Mouse (Mus musculus) MEL (cell line): ENCODE measurements at regions not wholly inside any gene's neighbourhood (a gene's known extent, or its start where the extent isn't known, plus 50 kb on each side); places are given as distances from the start of the nearest gene placed in this dataset.

Experiments
- DNase-seq: peaks from one replicate; pipeline ENCODE4 v3.0.0; 2011; ENCODE audit warnings: low read depth, low spot score
- H3K27ac ChIP-seq: 2 replicates; pipeline ENCODE4 v1.5.1; 2012; ENCODE audit warnings: low read depth, mild to moderate bottlenecking, control low read depth, low read length, moderate library complexity; ENCODE audit not compliant: control insufficient read depth
- H3K27me3 ChIP-seq, 2 experiments: fragments of 150-350 bp in 1 of 2; sonication (generic) in 1 of 2; 2 replicates each; pipeline ENCODE4 v1.6.1; 2012; ENCODE audit warnings: low read length in 2 of 2, mild to moderate bottlenecking in 2 of 2, improper control_type of control experiment in 1 of 2, moderate library complexity in 1 of 2; ENCODE audit not compliant: insufficient read depth in 2 of 2, control insufficient read depth in 1 of 2
- H3K36me3 ChIP-seq, 2 experiments: 2 replicates each; pipeline ENCODE4 v1.6.1; 2012 to 2014; ENCODE audit warnings: low read length in 2 of 2, improper control_type of control experiment in 1 of 2, inconsistent platforms in 1 of 2, mild to moderate bottlenecking in 1 of 2; ENCODE audit not compliant: insufficient read depth in 2 of 2, control insufficient read depth in 1 of 2
- H3K4me1 ChIP-seq, 2 experiments: fragments of 150-350 bp in 1 of 2; sonication (generic) in 1 of 2; 2 replicates each; pipeline ENCODE4 v1.6.1; 2012; ENCODE audit warnings: low read length in 2 of 2, improper control_type of control experiment in 1 of 2, mild to moderate bottlenecking in 1 of 2; ENCODE audit not compliant: insufficient read depth in 2 of 2, control insufficient read depth in 1 of 2
- H3K4me3 ChIP-seq, 2 experiments: fragments of 150-350 bp in 1 of 2; sonication (generic) in 1 of 2; 2 replicates each; pipeline ENCODE4 v1.5.1; 2012; ENCODE audit warnings: low read depth in 2 of 2, low read length in 2 of 2, mild to moderate bottlenecking in 2 of 2, moderate library complexity in 2 of 2, control low read depth in 1 of 2, improper control_type of control experiment in 1 of 2; ENCODE audit not compliant: control insufficient read depth in 1 of 2, insufficient read depth in 1 of 2
- H3K79me2 ChIP-seq: 2 replicates; pipeline ENCODE4 v1.6.1; 2012; ENCODE audit warnings: mild to moderate bottlenecking, low read length, moderate library complexity; ENCODE audit not compliant: control insufficient read depth, poor library complexity, insufficient read depth
- H3K9ac ChIP-seq: 2 replicates; pipeline ENCODE4 v1.6.1; 2012; ENCODE audit warnings: low read depth, mild to moderate bottlenecking, control low read depth, low read length, moderate library complexity; ENCODE audit not compliant: control insufficient read depth, poor library complexity, severe bottlenecking
- H3K9me3 ChIP-seq: fragments of 150-350 bp; sonication (generic); replicated peaks from 2 replicates; pipeline ENCODE4 v1.6.1; 2012; ENCODE audit warnings: mild to moderate bottlenecking, low read length, improper control_type of control experiment, moderate library complexity; ENCODE audit not compliant: insufficient read depth
- CHD1 ChIP-seq: IDR thresholded peaks from 2 replicates; pipeline ENCODE4 v1.6.1; 2012; ENCODE audit warnings: low read depth, mild to moderate bottlenecking, inconsistent platforms, low read length, improper control_type of control experiment
- CHD2 ChIP-seq: IDR thresholded peaks from 2 replicates; pipeline ENCODE4 v1.6.1; 2011; ENCODE audit warnings: low read length, improper control_type of control experiment
- CTCF ChIP-seq, 3 experiments: IDR thresholded peaks in 2 of 3; conservative IDR thresholded peaks in 1 of 3; 2 replicates each; pipeline ENCODE4 v1.5.1; 2011 to 2012; ENCODE audit warnings: low read length in 3 of 3, low read depth in 2 of 3, mild to moderate bottlenecking in 2 of 3, improper control_type of control experiment in 1 of 3, inconsistent platforms in 1 of 3, mixed read lengths in 1 of 3, moderate library complexity in 1 of 3; ENCODE audit not compliant: control insufficient read depth in 1 of 3, insufficient read depth in 1 of 3, poor library complexity in 1 of 3, severe bottlenecking in 1 of 3
- ELF1 ChIP-seq: IDR thresholded peaks from 2 replicates; pipeline ENCODE4 v1.6.1; 2014; ENCODE audit warnings: low read depth, mild to moderate bottlenecking, inconsistent platforms, low read length, improper control_type of control experiment, moderate library complexity
- EP300 ChIP-seq, 2 experiments: IDR thresholded peaks; 2 replicates each; pipeline ENCODE4 v1.6.1; 2011; ENCODE audit warnings: improper control_type of control experiment in 2 of 2, low read length in 2 of 2, low read depth in 1 of 2, mild to moderate bottlenecking in 1 of 2
- ETS1 ChIP-seq: IDR thresholded peaks from 2 replicates; pipeline ENCODE4 v1.6.1; 2012; ENCODE audit warnings: low read depth, mild to moderate bottlenecking, inconsistent platforms, low read length, improper control_type of control experiment, moderate library complexity
- JUND ChIP-seq: IDR thresholded peaks from 2 replicates; pipeline ENCODE4 v1.6.1; 2011; ENCODE audit warnings: low read depth, mild to moderate bottlenecking, improper control_type of control experiment, low read length
- MEF2A ChIP-seq: IDR thresholded peaks from 2 replicates; pipeline ENCODE4 v1.6.1; 2014; ENCODE audit warnings: low read depth, mild to moderate bottlenecking, inconsistent platforms, low read length, improper control_type of control experiment; ENCODE audit not compliant: poor library complexity, insufficient replicate concordance, severe bottlenecking; ENCODE audit errors: extremely low read depth
- MXI1 ChIP-seq: IDR thresholded peaks from 2 replicates; pipeline ENCODE4 v1.6.1; 2011; ENCODE audit warnings: mild to moderate bottlenecking, low read depth, low read length, improper control_type of control experiment
- NRF1 ChIP-seq: IDR thresholded peaks from 2 replicates; pipeline ENCODE4 v1.6.1; 2014; ENCODE audit warnings: low read depth, mild to moderate bottlenecking, inconsistent platforms, low read length, improper control_type of control experiment, moderate library complexity; ENCODE audit not compliant: poor library complexity, insufficient read depth, severe bottlenecking
- POLR2A ChIP-seq, 2 experiments: IDR thresholded peaks; 2 replicates each; pipeline ENCODE4 v1.6.1; 2011 to 2012; ENCODE audit warnings: low read length in 2 of 2, mild to moderate bottlenecking in 2 of 2, control low read depth in 1 of 2, improper control_type of control experiment in 1 of 2, low read depth in 1 of 2, moderate library complexity in 1 of 2; ENCODE audit not compliant: control insufficient read depth in 1 of 2, insufficient read depth in 1 of 2, poor library complexity in 1 of 2
- POLR2AphosphoS2 ChIP-seq: IDR thresholded peaks from 2 replicates; pipeline ENCODE4 v1.6.1; 2011; ENCODE audit warnings: low read length, improper control_type of control experiment
- RAD21 ChIP-seq: IDR thresholded peaks from 2 replicates; pipeline ENCODE4 v1.6.1; 2011; ENCODE audit warnings: mild to moderate bottlenecking, low read depth, low read length, improper control_type of control experiment
- SMC3 ChIP-seq: IDR thresholded peaks from 2 replicates; pipeline ENCODE4 v1.6.1; 2011; ENCODE audit warnings: low read depth, low read length, improper control_type of control experiment
- TAL1 ChIP-seq: IDR thresholded peaks from 2 replicates; pipeline ENCODE4 v1.6.1; 2012; ENCODE audit warnings: mild to moderate bottlenecking, inconsistent platforms, low read length, moderate library complexity, mixed read lengths
- TCF12 ChIP-seq: IDR thresholded peaks from 2 replicates; pipeline ENCODE4 v1.6.1; 2014; ENCODE audit warnings: low read depth, mild to moderate bottlenecking, inconsistent platforms, low read length, improper control_type of control experiment, moderate library complexity
- USF1 ChIP-seq: IDR thresholded peaks from 2 replicates; pipeline ENCODE4 v1.6.1; 2014; ENCODE audit warnings: low read depth, mild to moderate bottlenecking, inconsistent platforms, low read length, improper control_type of control experiment, moderate library complexity

GRCm38 (mm10) chr2:116735702-116736101 lies 142.8 kb upstream of the Tmco5 start:
- H3K4me1 ChIP-seq, result no peaks in the 10 kb centered on the region
- DNase-seq, result no peak
- H3K27me3 ChIP-seq, result no peaks in the 10 kb centered on the region
- no peak for TF ChIP-seq MXI1
- TF ChIP-seq TCF12, result no peak
- TF ChIP-seq MEF2A, result no peak
- no peak for TF ChIP-seq EP300 (IDR thresholded peaks at IDR 0.05; ENCODE audit: low read depth in 1 of 2, low read length in 2 of 2)
- TF ChIP-seq CHD1, result no peak
- no peak for TF ChIP-seq TAL1
- no peaks in the 10 kb centered on the region for H3K79me2 ChIP-seq
- H3K4me3 ChIP-seq, result no peak overlapping the region
- H3K27ac ChIP-seq, result no peak overlapping the region
- no peaks in the 10 kb centered on the region for H3K36me3 ChIP-seq
- no peak overlapping the region for H3K9ac ChIP-seq
- no peaks in the 10 kb centered on the region for H3K9me3 ChIP-seq

GRCm38 (mm10) chr2:116768459-116769047 lies 109.9 kb upstream of the Tmco5 start:
- Histone ChIP-seq H3K9ac (no peak overlapping the region), H3K4me3 (no peak overlapping the region), H3K27ac (no peak overlapping the region), H3K9me3 (no peaks in the 10 kb centered on the region), H3K4me1 (no peaks in the 10 kb centered on the region), H3K27me3 (no peaks in the 10 kb centered on the region), H3K36me3 (no peaks in the 10 kb centered on the region), H3K79me2 (no peaks in the 10 kb centered on the region)
- no peak for DNase-seq
- no peak for TF ChIP-seq EP300 (IDR thresholded peaks at IDR 0.05; ENCODE audit: low read depth in 1 of 2, low read length in 2 of 2)
- no peak for TF ChIP-seq NRF1

DNA sequence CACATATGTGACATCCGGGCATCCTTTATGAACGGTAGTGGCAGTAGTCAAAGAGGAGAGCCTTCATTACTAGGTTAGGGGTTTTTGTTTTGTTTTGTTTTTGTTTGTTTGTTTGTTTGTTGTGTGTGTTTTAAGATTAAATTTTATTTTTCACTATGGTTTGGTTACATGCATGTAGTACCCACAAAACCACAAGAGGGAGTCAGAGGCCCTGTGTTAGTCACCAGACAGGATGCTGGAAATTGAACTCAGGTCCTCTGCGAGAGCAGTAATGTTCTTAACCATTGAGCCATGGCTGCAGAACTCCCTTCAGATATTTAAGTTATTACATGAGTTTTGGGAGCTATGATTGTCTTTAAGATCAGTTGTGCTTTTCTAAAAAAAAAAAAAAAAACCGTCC lies 109.3 kb upstream of the Tmco5 start:
- no peak for DNase-seq
- Histone ChIP-seq H3K9ac (no peak overlapping the region), H3K79me2 (no peaks in the 10 kb centered on the region), H3K4me3 (no peak overlapping the region), H3K27ac (no peak overlapping the region), H3K27me3 (no peaks in the 10 kb centered on the region), H3K36me3 (no peaks in the 10 kb centered on the region), H3K4me1 (no peaks in the 10 kb centered on the region)
- TF ChIP-seq ETS1 (no peak), POLR2AphosphoS2 (no peak), RAD21 (no peak), JUND (no peak), CHD2 (no peak), USF1 (no peak), SMC3 (no peak), POLR2A (IDR thresholded peaks at IDR 0.05; ENCODE audit: control insufficient read depth in 1 of 2, insufficient read depth in 1 of 2, low read depth in 1 of 2, low read length in 2 of 2, poor library complexity in 1 of 2) (no peak), MXI1 (no peak), CTCF (IDR thresholded peaks at IDR 0.05 in 2 of 3, conservative IDR thresholded peaks at IDR 0.05 in 1 of 3; ENCODE audit: control insufficient read depth in 1 of 3, insufficient read depth in 1 of 3, low read depth in 2 of 3, low read length in 3 of 3, poor library complexity in 1 of 3, severe bottlenecking in 1 of 3) (no peak; a peak in 1 of 6 replicates), CHD1 (no peak), ELF1 (no peak)
- TF ChIP-seq, all 39 proteins: peak for 0
- no peaks in the 10 kb centered on the region for H3K9me3 ChIP-seq
